Mouse (Mus musculus): ENCODE results near the gene Snap47. TPM values are rescaled to one million over a fixed set of nuclear protein-coding genes. Genes with fewer than 3 reads are reported as not detected.

Snap47 gene
- polyA plus RNA-seq, 1 experiment from 2014 or later, result 695 TPM

DNA sequence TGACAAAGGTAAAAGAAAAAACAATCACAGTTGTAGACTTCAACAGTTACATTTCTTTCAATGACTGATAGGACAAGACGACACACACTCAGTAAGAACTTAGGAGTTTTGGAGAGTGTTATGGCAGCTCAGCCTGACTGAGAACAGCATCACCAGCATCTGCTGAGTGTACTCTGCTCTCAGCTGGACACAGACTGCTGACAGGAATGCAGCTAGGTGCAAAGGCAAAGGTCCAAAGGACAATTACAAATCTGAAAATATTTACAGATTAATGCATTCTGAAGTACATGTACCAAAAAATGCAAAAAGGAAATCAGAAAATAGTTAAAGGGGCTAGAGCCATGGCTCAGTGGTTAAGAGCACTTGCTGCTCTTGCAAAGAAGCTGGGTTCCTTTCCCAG lies 21.0 kb downstream of the Snap47 start:
- Histone ChIP-seq H3K4me1 (ENCODE audit: control insufficient read depth, insufficient read depth, low read length) (0 out of 2 replicates have a peak, but pooled peaks cover 2% of the 10 kb centered on the region), H3K9me3 (ENCODE audit: control insufficient read depth, low read length) (no peaks in the 10 kb centered on the region), H3K4me3 (ENCODE audit: low read depth, low read length) (no peak overlapping the region), H3K27ac (ENCODE audit: low read depth, low read length) (no peak overlapping the region), H3K4me2 (ENCODE audit: low read depth, low read length) (no peak overlapping the region), H3K27me3 (ENCODE audit: control insufficient read depth, insufficient read depth, low read length) (no peaks in the 10 kb centered on the region), H3K9ac (replicated peaks; ENCODE audit: low read depth, low read length) (no peak overlapping the region), H3K36me3 (ENCODE audit: control insufficient read depth, insufficient read depth, low read length) (peaks cover 28% of the 10 kb centered on the region)
- WGBS, result 80% methylated on average over 1 of the region's 1 CpGs
- no peak for ATAC-seq (ENCODE audit: low read depth)

DNA sequence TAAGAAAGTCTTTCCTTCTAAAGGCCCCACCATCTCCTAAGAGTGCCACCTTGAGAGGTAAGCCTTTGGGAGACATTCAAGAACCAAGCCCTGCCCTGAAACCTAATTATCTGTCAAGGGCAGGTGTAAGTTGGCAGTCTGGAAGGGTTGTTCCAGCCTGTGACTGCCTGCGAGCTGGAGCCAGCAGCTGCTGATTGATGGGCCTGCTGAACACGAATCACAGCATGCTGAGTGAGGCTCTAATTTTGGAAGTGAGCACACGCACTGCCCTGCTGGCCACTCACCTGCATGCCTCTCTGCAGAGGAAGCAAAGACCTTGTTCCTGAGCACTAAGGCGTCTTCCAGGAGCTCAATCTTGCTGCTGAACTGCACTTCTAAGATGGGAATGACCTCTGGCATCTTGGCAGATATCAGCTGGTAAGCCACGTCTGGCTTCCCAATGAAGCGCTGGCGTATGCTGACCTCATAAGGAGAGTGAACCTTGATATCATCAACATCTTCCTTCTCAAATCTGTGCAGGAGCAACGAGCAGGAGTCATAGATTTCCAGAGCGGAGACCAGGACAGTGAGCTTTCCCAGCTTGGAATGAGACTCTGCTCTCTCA lies 22.8 kb downstream of the Snap47 start:
- no peak overlapping the region for H3K9ac ChIP-seq (replicated peaks; ENCODE audit: low read depth, low read length)
- H3K36me3 ChIP-seq (ENCODE audit: control insufficient read depth, insufficient read depth, low read length), result peaks cover 34% of the 10 kb centered on the region
- H3K27me3 ChIP-seq (ENCODE audit: control insufficient read depth, insufficient read depth, low read length), result no peaks in the 10 kb centered on the region
- ATAC-seq (ENCODE audit: low read depth), result no peak
- H3K4me2 ChIP-seq (ENCODE audit: low read depth, low read length), result no peak overlapping the region
- WGBS, result 88% methylated on average over 9 of the region's 9 CpGs
- H3K4me1 ChIP-seq (ENCODE audit: control insufficient read depth, insufficient read depth, low read length), result 0 out of 2 replicates have a peak, but pooled peaks cover 2% of the 10 kb centered on the region
- H3K9me3 ChIP-seq (ENCODE audit: control insufficient read depth, low read length), result no peaks in the 10 kb centered on the region
- H3K4me3 ChIP-seq (ENCODE audit: low read depth, low read length), result no peak overlapping the region
- H3K27ac ChIP-seq (ENCODE audit: low read depth, low read length), result no peak overlapping the region

DNA sequence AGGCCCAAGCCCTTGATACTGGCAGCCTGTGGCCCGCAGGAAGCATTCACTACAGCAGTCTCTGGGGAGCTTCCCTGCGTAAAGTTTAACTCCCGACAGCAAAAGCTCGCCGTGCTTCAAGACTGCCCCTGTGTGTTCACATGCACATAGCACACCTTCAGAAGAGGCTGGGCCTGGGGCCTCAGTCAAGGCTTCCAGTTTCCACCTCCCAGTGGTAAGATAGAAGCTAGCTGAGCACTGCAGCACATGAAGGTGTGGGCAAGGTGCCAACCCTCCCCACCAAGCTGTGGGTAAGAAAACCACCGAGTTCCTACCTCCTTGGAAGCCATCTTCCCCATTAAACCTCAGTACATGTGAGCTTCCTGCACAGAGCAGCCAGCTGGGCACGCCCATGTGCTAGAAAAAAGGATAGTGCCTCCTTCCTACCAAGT lies 25.3 kb downstream of the Snap47 start:
- Histone ChIP-seq H3K4me3 (ENCODE audit: low read depth, low read length) (no peak overlapping the region), H3K4me1 (ENCODE audit: control insufficient read depth, insufficient read depth, low read length) (0 out of 2 replicates have a peak, but pooled peaks cover 2% of the 10 kb centered on the region), H3K4me2 (ENCODE audit: low read depth, low read length) (no peak overlapping the region), H3K9ac (replicated peaks; ENCODE audit: low read depth, low read length) (no peak overlapping the region), H3K36me3 (ENCODE audit: control insufficient read depth, insufficient read depth, low read length) (peaks cover 34% of the 10 kb centered on the region), H3K27ac (ENCODE audit: low read depth, low read length) (no peak overlapping the region), H3K9me3 (ENCODE audit: control insufficient read depth, low read length) (no peaks in the 10 kb centered on the region), H3K27me3 (ENCODE audit: control insufficient read depth, insufficient read depth, low read length) (no peaks in the 10 kb centered on the region)
- WGBS, result 61% methylated on average over 7 of the region's 7 CpGs
- ATAC-seq (ENCODE audit: low read depth), result no peak

DNA sequence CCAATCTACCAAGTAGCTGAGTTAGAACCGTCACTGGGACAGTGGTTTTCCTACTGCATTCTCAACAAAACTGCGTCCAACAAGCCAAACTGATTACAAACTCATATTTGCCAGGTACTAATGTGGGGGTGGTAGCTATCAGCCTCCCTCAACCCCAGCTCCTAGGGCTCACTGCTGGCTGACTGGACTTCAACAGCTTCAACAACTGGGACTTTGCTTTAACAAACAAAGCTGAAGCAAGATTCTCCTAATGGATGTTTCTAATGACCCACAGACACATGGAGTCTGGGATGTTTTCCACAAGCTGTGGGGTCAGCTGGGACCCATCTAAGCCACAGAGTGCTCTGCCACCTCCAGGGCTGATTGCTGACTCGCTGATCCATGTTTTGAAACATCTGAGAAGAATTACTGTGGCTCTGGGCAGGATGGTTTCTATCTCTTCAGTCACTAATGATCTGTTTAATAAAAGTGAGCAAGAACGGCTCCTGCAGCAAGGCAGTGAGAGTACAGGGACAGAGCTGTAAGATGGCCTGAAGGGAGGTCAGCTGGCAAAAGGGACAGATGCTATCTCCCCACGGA lies 27.9 kb downstream of the Snap47 start:
- Histone ChIP-seq H3K4me2 (ENCODE audit: low read depth, low read length) (no peak overlapping the region), H3K27me3 (ENCODE audit: control insufficient read depth, insufficient read depth, low read length) (no peaks in the 10 kb centered on the region), H3K4me1 (ENCODE audit: control insufficient read depth, insufficient read depth, low read length) (0 out of 2 replicates have a peak, but pooled peaks cover 2% of the 10 kb centered on the region), H3K9me3 (ENCODE audit: control insufficient read depth, low read length) (no peaks in the 10 kb centered on the region), H3K9ac (replicated peaks; ENCODE audit: low read depth, low read length) (no peak overlapping the region), H3K4me3 (ENCODE audit: low read depth, low read length) (no peak overlapping the region), H3K36me3 (ENCODE audit: control insufficient read depth, insufficient read depth, low read length) (peaks cover 47% of the 10 kb centered on the region), H3K27ac (ENCODE audit: low read depth, low read length) (no peak overlapping the region)
- no peak for ATAC-seq (ENCODE audit: low read depth)
- 73% methylated on average over 5 of the region's 5 CpGs for WGBS

DNA sequence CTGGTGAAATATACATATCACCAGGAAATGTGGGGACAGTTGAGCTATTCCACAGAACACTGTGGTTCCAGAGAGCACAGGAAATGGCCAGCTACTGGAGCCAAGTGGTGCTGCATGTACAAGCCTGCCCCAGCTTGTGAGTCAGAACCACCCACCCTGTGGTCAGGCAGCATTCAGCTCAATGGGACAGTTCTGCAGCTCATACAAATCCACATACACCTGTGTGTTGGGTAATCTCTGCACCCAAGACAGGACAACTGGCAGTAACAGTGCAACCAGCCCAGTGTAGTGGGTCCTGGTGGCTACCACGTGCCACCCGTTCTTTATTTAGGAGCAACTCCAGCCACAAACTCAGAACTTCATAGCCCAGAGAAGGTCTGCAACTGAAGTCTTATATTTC lies 29.0 kb downstream of the Snap47 start:
- Histone ChIP-seq H3K27ac (ENCODE audit: low read depth, low read length) (no peak overlapping the region), H3K4me3 (ENCODE audit: low read depth, low read length) (no peak overlapping the region), H3K9me3 (ENCODE audit: control insufficient read depth, low read length) (no peaks in the 10 kb centered on the region), H3K4me2 (ENCODE audit: low read depth, low read length) (no peak overlapping the region), H3K27me3 (ENCODE audit: control insufficient read depth, insufficient read depth, low read length) (no peaks in the 10 kb centered on the region), H3K9ac (replicated peaks; ENCODE audit: low read depth, low read length) (no peak overlapping the region), H3K4me1 (ENCODE audit: control insufficient read depth, insufficient read depth, low read length) (0 out of 2 replicates have a peak, but pooled peaks cover 2% of the 10 kb centered on the region), H3K36me3 (ENCODE audit: control insufficient read depth, insufficient read depth, low read length) (peaks cover 42% of the 10 kb centered on the region)
- no peak for ATAC-seq (ENCODE audit: low read depth)
- WGBS, result 95% methylated on average over 2 of the region's 2 CpGs

DNA sequence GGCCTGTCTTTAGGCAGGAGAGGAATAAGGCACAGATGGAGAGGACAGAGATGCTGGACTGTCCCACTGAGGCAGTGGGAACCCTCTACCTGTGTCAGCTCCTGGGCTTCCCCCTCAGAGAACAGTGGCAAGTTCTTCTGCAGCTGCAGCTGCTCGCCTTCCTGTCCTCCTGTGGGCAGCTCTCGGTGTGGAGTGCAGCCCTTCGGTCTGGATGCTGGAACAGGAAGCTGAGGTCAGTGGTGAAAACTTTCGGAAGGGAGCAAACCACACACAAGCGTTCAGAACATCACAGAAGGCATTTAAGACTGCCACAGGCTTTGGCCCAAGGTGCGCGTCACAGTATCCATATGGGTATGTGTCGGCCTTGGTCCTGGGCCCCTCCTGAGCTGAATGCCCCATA lies 29.6 kb downstream of the Snap47 start:
- peaks cover 36% of the 10 kb centered on the region for H3K36me3 ChIP-seq (ENCODE audit: control insufficient read depth, insufficient read depth, low read length)
- no peaks in the 10 kb centered on the region for H3K27me3 ChIP-seq (ENCODE audit: control insufficient read depth, insufficient read depth, low read length)
- H3K4me2 ChIP-seq (ENCODE audit: low read depth, low read length), result no peak overlapping the region
- no peak overlapping the region for H3K4me3 ChIP-seq (ENCODE audit: low read depth, low read length)
- WGBS, result 87% methylated on average over 8 of the region's 8 CpGs
- no peak overlapping the region for H3K27ac ChIP-seq (ENCODE audit: low read depth, low read length)
- 0 out of 2 replicates have a peak, but pooled peaks cover 2% of the 10 kb centered on the region for H3K4me1 ChIP-seq (ENCODE audit: control insufficient read depth, insufficient read depth, low read length)
- no peak overlapping the region for H3K9ac ChIP-seq (replicated peaks; ENCODE audit: low read depth, low read length)
- H3K9me3 ChIP-seq (ENCODE audit: control insufficient read depth, low read length), result no peaks in the 10 kb centered on the region
- ATAC-seq (ENCODE audit: low read depth), result no peak

DNA sequence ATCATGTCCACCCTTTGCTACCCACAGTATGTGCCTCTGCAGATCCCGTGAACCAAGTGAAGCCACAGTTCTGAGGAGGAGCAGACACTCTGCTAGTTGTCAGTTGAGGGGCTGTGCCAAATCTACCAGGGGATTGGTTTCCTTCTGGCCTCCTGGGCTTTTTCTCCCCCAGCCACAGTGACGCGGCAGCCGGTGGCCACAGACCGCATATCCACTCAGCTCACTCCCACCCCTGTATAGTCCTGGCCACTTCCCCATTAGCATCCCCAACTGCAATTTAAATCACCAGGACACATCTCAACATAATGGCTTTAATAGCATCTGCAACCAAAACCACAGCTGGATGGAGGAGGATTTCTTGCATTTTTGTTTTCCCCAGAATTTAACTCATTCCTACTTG lies 32.3 kb downstream of the Snap47 start:
- H3K4me2 ChIP-seq (ENCODE audit: low read depth, low read length), result no peak overlapping the region
- H3K9me3 ChIP-seq (ENCODE audit: control insufficient read depth, low read length), result no peaks in the 10 kb centered on the region
- H3K9ac ChIP-seq (replicated peaks; ENCODE audit: low read depth, low read length), result no peak overlapping the region
- no peaks in the 10 kb centered on the region for H3K27me3 ChIP-seq (ENCODE audit: control insufficient read depth, insufficient read depth, low read length)
- 80% methylated on average over 5 of the region's 5 CpGs for WGBS
- H3K36me3 ChIP-seq (ENCODE audit: control insufficient read depth, insufficient read depth, low read length), result peaks cover 23% of the 10 kb centered on the region
- no peak for ATAC-seq (ENCODE audit: low read depth)
- no peak overlapping the region for H3K4me3 ChIP-seq (ENCODE audit: low read depth, low read length)
- H3K4me1 ChIP-seq (ENCODE audit: control insufficient read depth, insufficient read depth, low read length), result no peaks in the 10 kb centered on the region
- H3K27ac ChIP-seq (ENCODE audit: low read depth, low read length), result no peak overlapping the region

DNA sequence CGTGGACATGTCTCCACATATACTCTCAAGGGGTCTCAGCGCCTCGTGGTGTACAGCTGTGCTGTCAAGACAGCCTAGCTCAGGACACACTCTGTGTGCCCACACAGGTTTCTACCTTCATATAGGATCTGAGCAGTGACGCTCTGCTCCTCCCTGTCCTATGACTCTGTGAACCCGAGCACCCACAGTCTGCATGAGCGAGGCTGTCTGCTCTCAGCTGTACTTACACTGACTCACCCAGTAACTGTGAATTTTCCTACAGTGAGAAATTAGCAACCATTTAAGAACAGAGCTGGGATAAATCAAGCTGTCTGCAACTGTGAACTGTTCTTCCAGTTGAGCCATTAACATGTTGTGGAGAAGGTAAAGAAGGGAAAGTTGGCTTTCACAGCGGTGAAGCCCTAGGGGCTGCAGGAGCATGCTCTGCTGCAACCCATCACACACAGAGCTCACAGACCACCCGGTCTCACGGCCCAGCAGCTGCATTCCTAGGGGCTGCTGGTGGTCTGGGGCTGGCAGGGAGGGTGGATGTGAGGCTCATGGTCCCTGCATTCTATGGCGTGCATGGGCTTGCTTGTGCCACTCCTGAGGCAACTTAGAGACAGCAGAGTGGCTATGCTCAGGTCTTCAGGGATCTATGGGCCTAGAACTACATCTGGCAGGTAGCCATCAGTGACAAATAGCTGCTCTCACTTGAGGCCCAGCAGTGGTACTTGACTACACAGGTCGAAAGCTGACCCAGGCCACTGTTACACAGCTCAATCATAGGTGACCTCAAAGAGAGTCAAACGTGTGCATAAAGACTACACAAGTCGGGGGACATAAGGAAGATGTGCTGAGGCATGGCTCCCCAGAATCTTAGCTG lies 37.8 kb downstream of the Snap47 start:
- ATAC-seq (ENCODE audit: low read depth), result no peak
- no peaks in the 10 kb centered on the region for H3K9me3 ChIP-seq (ENCODE audit: control insufficient read depth, low read length)
- H3K27ac ChIP-seq (ENCODE audit: low read depth, low read length), result no peak overlapping the region
- peaks cover 8% of the 10 kb centered on the region for H3K36me3 ChIP-seq (ENCODE audit: control insufficient read depth, insufficient read depth, low read length)
- no peaks in the 10 kb centered on the region for H3K4me1 ChIP-seq (ENCODE audit: control insufficient read depth, insufficient read depth, low read length)
- H3K9ac ChIP-seq (replicated peaks; ENCODE audit: low read depth, low read length), result no peak overlapping the region
- H3K4me3 ChIP-seq (ENCODE audit: low read depth, low read length), result no peak overlapping the region
- WGBS, result 79% methylated on average over 13 of the region's 13 CpGs
- H3K27me3 ChIP-seq (ENCODE audit: control insufficient read depth, insufficient read depth, low read length), result no peaks in the 10 kb centered on the region
- no peak overlapping the region for H3K4me2 ChIP-seq (ENCODE audit: low read depth, low read length)

DNA sequence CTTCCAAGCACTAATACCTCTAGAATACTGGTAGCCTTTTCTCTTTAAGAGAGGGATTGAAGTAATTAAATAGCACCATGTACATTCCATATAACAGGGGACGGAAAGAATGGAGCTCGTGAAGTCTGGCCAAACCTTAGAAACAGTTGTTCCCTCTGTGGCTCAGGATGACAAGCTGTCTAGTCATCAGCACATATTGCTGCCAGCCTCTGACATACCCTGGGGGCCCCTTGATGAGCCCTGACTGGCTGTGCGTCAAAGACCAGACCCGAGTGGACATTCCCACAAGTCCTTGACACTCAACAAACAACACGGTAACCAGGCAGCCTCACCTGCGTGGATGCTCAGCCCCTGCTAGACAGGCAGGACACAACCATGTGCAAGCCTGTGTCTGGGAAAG lies 38.9 kb downstream of the Snap47 start:
- Histone ChIP-seq H3K27ac (ENCODE audit: low read depth, low read length) (no peak overlapping the region), H3K36me3 (ENCODE audit: control insufficient read depth, insufficient read depth, low read length) (peaks cover 18% of the 10 kb centered on the region), H3K9ac (replicated peaks; ENCODE audit: low read depth, low read length) (no peak overlapping the region)

More for the DNA sequence above, 38.9 kb downstream of the Snap47 start:
- no peak overlapping the region for H3K4me2 ChIP-seq (ENCODE audit: low read depth, low read length)
- H3K4me1 ChIP-seq (ENCODE audit: control insufficient read depth, insufficient read depth, low read length), result no peaks in the 10 kb centered on the region
- no peak overlapping the region for H3K4me3 ChIP-seq (ENCODE audit: low read depth, low read length)
- no peaks in the 10 kb centered on the region for H3K27me3 ChIP-seq (ENCODE audit: control insufficient read depth, insufficient read depth, low read length)
- 85% methylated on average over 6 of the region's 6 CpGs for WGBS
- H3K9me3 ChIP-seq (ENCODE audit: control insufficient read depth, low read length), result no peaks in the 10 kb centered on the region
- ATAC-seq (ENCODE audit: low read depth), result no peak

Data from neural tube, embryonic 14.5 days (tissue).